Mouse (Mus musculus): ENCODE results near the gene Cpped1. TPM values are rescaled to one million over a fixed set of nuclear protein-coding genes. Genes with fewer than 3 reads are reported as not detected.

Cpped1 gene
- total and polyA plus RNA-seq, 2 experiments from 2014 or later = 19.2 to 20.9 TPM

DNA sequence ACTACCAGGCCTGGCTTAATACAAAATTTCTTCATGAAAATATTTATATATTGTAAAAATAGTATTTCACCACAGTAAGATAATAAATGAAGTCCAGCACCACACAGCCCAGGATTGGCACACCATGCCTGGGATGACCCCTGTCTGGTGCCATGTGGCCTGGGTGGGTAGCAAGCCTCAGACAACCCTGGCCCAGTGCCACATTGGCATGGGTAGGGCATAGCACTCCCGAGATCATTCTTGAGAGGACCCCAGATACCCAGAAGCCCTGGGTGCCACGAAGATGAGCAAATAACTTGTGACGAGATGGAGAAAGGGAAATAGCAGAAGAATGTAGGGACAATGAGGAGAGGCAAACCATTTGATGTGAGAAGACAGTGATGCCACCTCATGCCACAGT is 36.0 kb downstream of the Cpped1 start:
- TF ChIP-seq CTCF (IDR thresholded peaks at IDR 0.05) = no peak
- ATAC-seq (ENCODE audit: low FRiP score) = 0 out of 2 replicates have a peak, but pooled peaks have one; percentile 27
- no peak overlapping the region for H3K4me3 ChIP-seq (ENCODE audit: low read depth, low read length)
- H3K36me3 ChIP-seq (ENCODE audit: insufficient read depth, low read length) = no peaks in the 10 kb centered on the region
- H3K4me1 ChIP-seq (ENCODE audit: insufficient read depth, low read length) = no peaks in the 10 kb centered on the region
- WGBS = 87% methylated on average over 3 of the region's 3 CpGs
- H3K27ac ChIP-seq (ENCODE audit: low read depth, low read length) = no peak overlapping the region
- no peaks in the 10 kb centered on the region for H3K9me3 ChIP-seq (ENCODE audit: low read length)
- H3K9ac ChIP-seq (replicated peaks; ENCODE audit: low read length, poor library complexity, severe bottlenecking) = no peak overlapping the region
- no peak overlapping the region for H3K4me2 ChIP-seq (ENCODE audit: low read depth, low read length, poor library complexity, severe bottlenecking)
- no peak for DNase-seq (ENCODE audit: low spot score)
- no peaks in the 10 kb centered on the region for H3K27me3 ChIP-seq (ENCODE audit: insufficient read depth, low read length)

DNA sequence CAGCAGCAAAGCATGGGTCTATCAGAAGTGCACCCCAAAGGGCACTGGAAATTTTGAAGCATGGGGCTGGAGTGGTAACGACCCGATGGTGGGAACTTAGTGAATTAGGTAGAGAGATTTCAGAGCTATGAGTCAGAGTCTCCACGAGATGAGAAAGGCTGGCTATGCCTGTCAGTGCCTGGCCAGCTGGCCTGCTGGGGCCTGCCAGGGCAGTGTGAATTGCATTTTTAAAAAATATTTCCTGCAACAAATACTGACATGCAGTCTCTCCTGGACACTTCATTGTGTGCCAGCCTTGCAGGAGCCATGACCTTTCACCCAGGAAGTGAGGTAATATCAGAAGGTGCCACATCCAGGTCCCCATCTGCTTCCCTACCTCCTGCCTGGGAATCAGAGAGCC is 40.8 kb downstream of the Cpped1 start:
- Histone ChIP-seq H3K4me1 (ENCODE audit: insufficient read depth, low read length) (no peaks in the 10 kb centered on the region), H3K9ac (replicated peaks; ENCODE audit: low read length, poor library complexity, severe bottlenecking) (no peak overlapping the region), H3K9me3 (ENCODE audit: low read length) (no peaks in the 10 kb centered on the region), H3K36me3 (ENCODE audit: insufficient read depth, low read length) (no peaks in the 10 kb centered on the region), H3K4me2 (ENCODE audit: low read depth, low read length, poor library complexity, severe bottlenecking) (no peak overlapping the region), H3K27ac (ENCODE audit: low read depth, low read length) (no peak overlapping the region), H3K4me3 (ENCODE audit: low read depth, low read length) (no peak overlapping the region), H3K27me3 (ENCODE audit: insufficient read depth, low read length) (no peaks in the 10 kb centered on the region)
- 74% methylated on average over 3 of the region's 3 CpGs for WGBS
- ATAC-seq (ENCODE audit: low FRiP score) (no peak), DNase-seq (ENCODE audit: low spot score) (no peak)
- TF ChIP-seq CTCF (IDR thresholded peaks at IDR 0.05) = no peak

DNA sequence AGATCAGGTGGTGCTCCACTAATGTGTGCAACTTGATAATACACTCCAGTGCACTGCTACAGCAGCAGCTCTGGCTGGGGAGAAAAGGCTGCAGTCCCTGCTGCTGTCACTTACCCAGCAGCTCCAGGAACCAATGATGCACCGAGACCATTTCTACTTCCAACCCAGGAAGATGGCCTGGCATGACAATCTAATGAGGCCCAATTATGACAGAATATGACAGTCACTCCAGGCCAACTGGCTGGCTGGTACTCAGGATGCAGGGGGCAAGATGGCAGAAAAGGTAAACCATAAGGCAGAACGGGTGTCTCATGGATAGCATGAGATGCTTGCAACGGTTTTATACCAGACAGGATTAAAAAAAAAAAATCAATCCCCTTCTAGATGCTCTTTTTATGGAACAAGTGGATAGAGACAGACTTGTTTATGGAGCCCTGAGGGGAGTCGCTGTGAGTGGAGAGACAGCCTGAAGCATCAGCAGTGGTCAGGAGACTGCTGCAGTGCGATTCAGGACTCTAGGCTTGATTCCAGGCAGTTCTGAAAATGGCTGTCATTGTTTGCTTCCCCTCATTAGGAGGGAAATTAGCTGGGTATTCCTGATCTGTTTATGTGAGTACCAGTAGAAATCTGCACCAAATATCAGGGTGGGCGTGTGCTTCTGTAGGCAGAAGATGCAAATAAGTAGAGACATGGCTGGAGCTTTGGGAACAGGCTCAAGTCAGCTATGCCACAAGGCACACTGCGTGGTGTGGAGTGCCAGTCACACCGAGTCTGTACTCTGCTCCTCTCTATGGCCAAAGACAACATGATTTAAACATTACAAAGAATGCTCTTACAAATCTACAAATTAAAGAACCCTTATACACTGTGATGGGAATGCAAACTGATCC is 56.3 kb downstream of the Cpped1 start:
- DNase-seq (ENCODE audit: low spot score) = peak; percentile 42
- H3K27me3 ChIP-seq (ENCODE audit: insufficient read depth, low read length) = no peaks in the 10 kb centered on the region

DNA sequence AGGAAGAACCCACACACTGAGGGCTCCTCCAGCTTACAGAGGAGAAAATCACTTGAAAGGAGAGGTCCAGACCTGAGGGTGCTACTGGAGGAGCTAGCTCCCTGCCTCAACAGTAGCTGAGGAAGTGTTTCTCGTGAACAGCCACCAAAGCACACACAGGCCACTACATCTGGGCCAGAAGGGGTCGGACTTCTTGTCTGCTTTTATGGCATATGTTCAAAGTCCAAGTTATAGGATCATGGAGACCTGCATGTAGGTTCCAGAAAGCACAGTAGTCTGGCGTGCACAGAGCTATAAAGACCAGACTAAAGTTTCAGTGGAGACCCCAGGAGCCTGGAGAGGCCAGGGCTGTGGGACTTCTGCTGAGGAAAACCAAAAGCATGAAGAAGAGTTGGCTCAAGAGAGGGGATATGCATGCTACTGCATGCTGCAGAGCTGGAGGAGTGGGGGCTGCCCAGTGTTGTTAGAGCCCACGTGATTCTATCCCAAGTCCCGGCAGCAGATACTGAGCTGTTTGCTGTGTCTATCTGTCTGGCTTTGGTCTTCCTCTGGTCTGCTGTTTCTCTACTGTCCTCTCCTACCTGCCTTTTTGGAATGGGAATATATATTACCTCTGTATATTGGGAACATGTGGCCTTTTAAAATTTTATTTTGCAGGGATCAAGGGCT is 60.1 kb downstream of the Cpped1 start:
- DNase-seq (ENCODE audit: low spot score) (no peak), ATAC-seq (ENCODE audit: low FRiP score) (no peak)
- Histone ChIP-seq H3K27me3 (ENCODE audit: insufficient read depth, low read length) (no peaks in the 10 kb centered on the region), H3K4me1 (ENCODE audit: insufficient read depth, low read length) (no peaks in the 10 kb centered on the region), H3K27ac (ENCODE audit: low read depth, low read length) (no peak overlapping the region), H3K4me3 (ENCODE audit: low read depth, low read length) (no peak overlapping the region), H3K36me3 (ENCODE audit: insufficient read depth, low read length) (no peaks in the 10 kb centered on the region), H3K9me3 (ENCODE audit: low read length) (no peaks in the 10 kb centered on the region), H3K9ac (replicated peaks; ENCODE audit: low read length, poor library complexity, severe bottlenecking) (no peak overlapping the region), H3K4me2 (ENCODE audit: low read depth, low read length, poor library complexity, severe bottlenecking) (no peak overlapping the region)
- WGBS = 89% methylated on average over 5 of the region's 5 CpGs
- no peak for TF ChIP-seq CTCF (IDR thresholded peaks at IDR 0.05)

More for the DNA sequence above, 56.3 kb downstream of the Cpped1 start:
- Histone ChIP-seq H3K36me3 (ENCODE audit: insufficient read depth, low read length) (no peaks in the 10 kb centered on the region), H3K9ac (replicated peaks; ENCODE audit: low read length, poor library complexity, severe bottlenecking) (no peak overlapping the region), H3K27ac (ENCODE audit: low read depth, low read length) (peak overlapping the region; percentile 43), H3K4me3 (ENCODE audit: low read depth, low read length) (no peak overlapping the region), H3K9me3 (ENCODE audit: low read length) (no peaks in the 10 kb centered on the region), H3K4me2 (ENCODE audit: low read depth, low read length, poor library complexity, severe bottlenecking) (no peak overlapping the region), H3K4me1 (ENCODE audit: insufficient read depth, low read length) (peaks cover 2% of the 10 kb centered on the region; the same call in 1 of the 2 replicates)
- 58% methylated on average over 8 of the region's 8 CpGs for WGBS
- ATAC-seq (ENCODE audit: low FRiP score) = 0 out of 2 replicates have a peak, but pooled peaks have one; percentile 34
- TF ChIP-seq CTCF (IDR thresholded peaks at IDR 0.05) = no peak

DNA sequence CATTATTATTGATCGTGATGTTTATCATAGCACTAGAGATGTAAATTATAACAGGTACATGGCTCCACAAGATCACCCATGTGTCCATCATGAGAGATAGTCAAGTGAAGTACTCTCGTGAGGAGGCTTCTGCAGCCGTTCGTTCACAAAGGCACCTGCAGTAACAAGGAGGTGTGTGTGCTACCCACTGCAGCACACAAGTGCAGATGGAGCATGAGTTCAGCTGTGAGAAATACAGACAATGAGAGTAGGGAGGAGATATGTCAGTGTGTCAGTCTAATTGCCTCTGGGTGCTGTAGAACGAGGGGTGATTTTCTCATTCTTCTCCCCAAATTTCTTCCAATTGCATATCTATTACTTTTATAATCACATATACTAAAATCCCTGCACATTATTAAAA is 63.9 kb downstream of the Cpped1 start:
- Histone ChIP-seq H3K4me3 (ENCODE audit: low read depth, low read length) (no peak overlapping the region), H3K4me2 (ENCODE audit: low read depth, low read length, poor library complexity, severe bottlenecking) (no peak overlapping the region), H3K27me3 (ENCODE audit: insufficient read depth, low read length) (no peaks in the 10 kb centered on the region), H3K9me3 (ENCODE audit: low read length) (no peaks in the 10 kb centered on the region), H3K9ac (replicated peaks; ENCODE audit: low read length, poor library complexity, severe bottlenecking) (no peak overlapping the region), H3K27ac (ENCODE audit: low read depth, low read length) (peak overlapping the region; percentile 19), H3K36me3 (ENCODE audit: insufficient read depth, low read length) (no peaks in the 10 kb centered on the region), H3K4me1 (ENCODE audit: insufficient read depth, low read length) (no peaks in the 10 kb centered on the region)
- ATAC-seq (ENCODE audit: low FRiP score) = no peak
- DNase-seq (ENCODE audit: low spot score) = no peak
- TF ChIP-seq CTCF (IDR thresholded peaks at IDR 0.05) = no peak
- 57% methylated on average over 5 of the region's 5 CpGs for whole genome bisulfite sequencing

DNA sequence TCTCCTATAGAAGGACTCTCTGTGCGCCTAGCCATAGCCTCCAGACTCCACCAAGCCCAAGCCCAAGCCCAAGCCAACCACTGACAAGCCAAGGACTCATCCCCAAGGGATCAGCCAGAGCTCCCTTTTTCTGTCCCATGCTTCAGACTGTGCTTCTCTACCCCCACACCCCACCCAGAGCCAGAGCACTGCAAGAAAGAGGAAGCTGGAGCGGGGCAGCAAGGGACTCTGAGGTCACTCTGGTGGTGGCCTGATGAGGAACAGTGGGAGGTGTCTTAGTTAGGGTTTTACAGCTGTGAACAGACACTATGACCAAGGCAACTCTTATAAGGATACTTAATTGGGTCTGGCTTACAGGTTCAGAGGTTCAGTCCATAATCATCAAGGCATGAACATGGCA is 65.8 kb downstream of the Cpped1 start:
- H3K4me2 ChIP-seq (ENCODE audit: low read depth, low read length, poor library complexity, severe bottlenecking) = no peak overlapping the region
- WGBS = 94% methylated on average over 2 of the region's 2 CpGs

More for the DNA sequence above, 65.8 kb downstream of the Cpped1 start:
- Histone ChIP-seq H3K9ac (replicated peaks; ENCODE audit: low read length, poor library complexity, severe bottlenecking) (no peak overlapping the region), H3K27ac (ENCODE audit: low read depth, low read length) (no peak overlapping the region), H3K9me3 (ENCODE audit: low read length) (no peaks in the 10 kb centered on the region), H3K36me3 (ENCODE audit: insufficient read depth, low read length) (no peaks in the 10 kb centered on the region), H3K4me3 (ENCODE audit: low read depth, low read length) (no peak overlapping the region), H3K27me3 (ENCODE audit: insufficient read depth, low read length) (no peaks in the 10 kb centered on the region), H3K4me1 (ENCODE audit: insufficient read depth, low read length) (no peaks in the 10 kb centered on the region)
- ATAC-seq (ENCODE audit: low FRiP score) = no peak
- DNase-seq (ENCODE audit: low spot score) = no peak
- TF ChIP-seq CTCF (IDR thresholded peaks at IDR 0.05) = no peak
